Mouse (Mus musculus) embryonic facial prominence, embryonic 13.5 days (tissue): ENCODE measurements around the gene Ufm1. TPM values are rescaled to one million over a fixed set of nuclear protein-coding genes. Genes with fewer than 3 reads are reported as not detected.
A peak's percentile ranks its signal among the peaks of the same experiment; 100 is the strongest.

Experiments used
- ATAC-seq: fragments of 200-750 bp; cut with Nextera tagmentation; 2 replicates; pipeline ENCODE4 v1.8.0; 2017; ENCODE audit warnings: low read depth; ENCODE audit not compliant: insufficient number of reproducible peaks, insufficient read depth, low FRiP score, low TSS enrichment
- H3K27ac ChIP-seq: fragments of 300-500 bp; sonication (generic); 2 replicates; pipeline ENCODE4 v1.5.1; 2015; ENCODE audit warnings: moderate library complexity, mild to moderate bottlenecking, inconsistent platforms
- H3K27me3 ChIP-seq: fragments of 300-500 bp; sonication (generic); 2 replicates; pipeline ENCODE4 v1.6.1; 2015; ENCODE audit warnings: mild to moderate bottlenecking, inconsistent platforms
- H3K36me3 ChIP-seq: fragments of 300-500 bp; sonication (generic); 2 replicates; pipeline ENCODE4 v1.6.1; 2015; ENCODE audit warnings: mild to moderate bottlenecking, inconsistent platforms
- H3K4me1 ChIP-seq: fragments of 300-500 bp; sonication (generic); 2 replicates; pipeline ENCODE4 v1.6.1; 2015; ENCODE audit warnings: inconsistent platforms
- H3K4me2 ChIP-seq: fragments of 300-500 bp; sonication (generic); 2 replicates; pipeline ENCODE4 v1.6.1; 2015; ENCODE audit warnings: moderate library complexity, mild to moderate bottlenecking, inconsistent platforms
- H3K4me3 ChIP-seq: fragments of 300-500 bp; sonication (generic); 2 replicates; pipeline ENCODE4 v1.5.1; 2015; ENCODE audit warnings: mild to moderate bottlenecking, inconsistent platforms
- H3K9ac ChIP-seq: fragments of 300-500 bp; sonication (generic); 2 replicates; pipeline ENCODE4 v1.6.1; 2015; ENCODE audit warnings: mild to moderate bottlenecking, inconsistent platforms
- H3K9me3 ChIP-seq: fragments of 300-500 bp; sonication (generic); 2 replicates; pipeline ENCODE4 v1.6.1; 2016; ENCODE audit warnings: inconsistent platforms
- WGBS: fragments of 180-500 bp; shearing (Covaris S2); methylation state at CpG from one replicate; pipeline ENCODE4 v1.1.7; 2015; ENCODE audit warnings: mixed read lengths; 5-methylcytosine and 5-hydroxymethylcytosine counted together
- polyA plus RNA-seq: library from polyadenylated mRNA; unstranded; fragments of >200 nt; fragmentation: Nextera tagmentation; extraction: Ambion mirVana; gene quantifications from 2 replicates; pipeline ENCODE4 v1.2.1, GENCODE M21; 2015

The Ufm1 gene
- polyA plus RNA-seq = 87.4 and 113 TPM in 2 replicates

DNA sequence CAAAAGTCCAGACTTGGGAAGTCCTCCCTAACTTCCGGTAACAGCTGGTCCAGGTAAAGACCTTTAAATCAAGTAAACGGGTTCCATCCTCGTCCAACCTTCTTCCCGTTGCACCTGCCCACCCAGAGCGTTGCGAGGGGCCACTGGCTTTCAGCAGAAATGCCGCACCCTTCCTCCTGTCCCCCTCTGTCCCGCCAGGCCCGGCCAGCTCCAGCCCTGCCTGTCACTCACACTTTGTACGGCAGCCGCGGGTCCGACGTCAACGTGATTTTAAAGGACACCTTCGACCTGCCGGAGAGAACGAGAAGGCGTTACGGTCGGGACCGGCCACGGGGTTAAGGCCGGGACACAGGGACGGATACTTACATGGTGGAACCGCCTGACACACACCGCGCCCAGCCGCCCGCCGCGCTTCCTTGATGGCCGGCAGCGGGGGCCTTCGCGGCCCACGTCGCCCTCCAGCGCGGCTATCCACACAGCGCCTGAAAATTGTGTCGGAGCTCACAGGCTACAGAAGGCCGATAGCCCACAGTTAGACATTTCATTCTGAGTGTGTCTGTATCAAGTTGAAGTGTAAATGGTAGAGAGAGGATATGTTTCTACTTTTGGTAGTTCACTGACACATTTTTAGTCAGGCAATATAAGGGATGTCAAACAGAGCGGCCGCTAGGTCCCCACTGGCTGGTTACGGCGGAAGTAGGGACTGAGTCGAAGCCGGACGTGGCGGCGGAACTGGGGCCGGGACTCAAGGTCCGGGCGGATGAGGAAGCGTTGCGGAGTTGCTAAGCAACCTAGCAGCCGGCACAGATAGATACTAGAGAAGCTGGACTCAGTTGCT lies at the start of gene Ufm1:
Gene Ufm1, minus strand, starts transcription at position 448 of the 838 bp plus-strand sequence.
- Histone ChIP-seq H3K4me3 (peak within 1 kb of the TSS; percentile 96), H3K4me2 (peak within 1 kb of the TSS; percentile 91), H3K36me3 (peaks cover 31% of the 10 kb centered on the region), H3K9ac (peak within 1 kb of the TSS; percentile 87), H3K27ac (peak within 1 kb of the TSS; percentile 44; the same call in 1 of the 2 replicates), H3K9me3 (no peaks in the 10 kb centered on the region), H3K27me3 (no peaks in the 10 kb centered on the region), H3K4me1 (peaks cover 8% of the 10 kb centered on the region)
- WGBS = under 1% methylated on average over 58 of the region's 58 CpGs
- peak; percentile 95 for ATAC-seq

- Histone ChIP-seq H3K9ac (no peak overlapping the region), H3K9me3 (peaks cover 4% of the 10 kb centered on the region; the same call in 1 of the 2 replicates), H3K27ac (no peak overlapping the region), H3K36me3 (no peaks in the 10 kb centered on the region), H3K4me1 (no peaks in the 10 kb centered on the region), H3K4me3 (no peak overlapping the region), H3K27me3 (no peaks in the 10 kb centered on the region), H3K4me2 (no peak overlapping the region)
- no peak for ATAC-seq
- WGBS = 80% methylated on average over 12 of the region's 12 CpGs
These were observed 27.2 kb upstream of the Ufm1 start for GRCm38 (mm10) chr3:53890619-53891540.

- no peak for ATAC-seq
- WGBS = 93% methylated on average over 1 of the region's 1 CpGs
- no peaks in the 10 kb centered on the region for H3K36me3 ChIP-seq
These were observed 8.0 kb upstream of the Ufm1 start for GRCm38 (mm10) chr3:53871596-53871995.

GRCm38 (mm10) chr3:53870482-53870881 lies 6.9 kb upstream of the Ufm1 start:
- Histone ChIP-seq H3K4me3 (no peak overlapping the region), H3K9me3 (no peaks in the 10 kb centered on the region), H3K4me2 (no peak overlapping the region), H3K36me3 (no peaks in the 10 kb centered on the region), H3K27me3 (no peaks in the 10 kb centered on the region), H3K9ac (no peak overlapping the region), H3K27ac (no peak overlapping the region), H3K4me1 (peaks cover 7% of the 10 kb centered on the region; the same call in 1 of the 2 replicates)
- WGBS = 70% methylated on average over 6 of the region's 6 CpGs
- ATAC-seq = no peak

More at GRCm38 (mm10) chr3:53871596-53871995, 8.0 kb upstream of the Ufm1 start:
- Histone ChIP-seq H3K27me3 (no peaks in the 10 kb centered on the region), H3K9ac (no peak overlapping the region), H3K4me2 (no peak overlapping the region), H3K9me3 (no peaks in the 10 kb centered on the region), H3K27ac (no peak overlapping the region), H3K4me3 (no peak overlapping the region), H3K4me1 (peaks cover 7% of the 10 kb centered on the region; the same call in 1 of the 2 replicates)

- no peaks in the 10 kb centered on the region for H3K36me3 ChIP-seq
- no peak overlapping the region for H3K4me3 ChIP-seq
- no peaks in the 10 kb centered on the region for H3K27me3 ChIP-seq
- WGBS = 5% methylated on average over 1 of the region's 1 CpGs
- H3K9ac ChIP-seq = no peak overlapping the region
- H3K9me3 ChIP-seq = no peaks in the 10 kb centered on the region
- peak overlapping the region; percentile 55; the same call in 1 of the 2 replicates for H3K27ac ChIP-seq
- peaks cover 7% of the 10 kb centered on the region; the same call in 1 of the 2 replicates for H3K4me1 ChIP-seq
- no peak for ATAC-seq
- no peak overlapping the region for H3K4me2 ChIP-seq
These were observed 5.6 kb upstream of the Ufm1 start for GRCm38 (mm10) chr3:53869263-53869662.

DNA sequence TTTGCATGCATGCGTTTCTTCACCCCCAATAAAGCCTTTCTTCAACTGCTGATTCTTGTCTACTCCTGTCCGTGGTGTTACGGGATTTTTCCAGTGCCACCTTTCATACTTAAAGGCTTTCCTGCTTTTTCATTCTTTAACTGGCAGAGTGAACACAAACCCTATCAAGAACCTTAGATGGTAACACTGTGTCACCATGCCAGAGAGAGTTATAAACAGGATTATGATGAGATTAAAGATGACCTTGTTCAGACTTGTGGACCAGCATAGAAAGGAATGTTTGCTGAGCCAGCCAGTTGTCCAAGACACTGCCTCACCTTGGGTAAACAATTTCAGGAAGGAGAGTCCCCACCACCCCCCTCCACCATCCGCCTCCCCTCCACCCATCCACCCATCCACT lies 4.6 kb upstream of the Ufm1 start:
- H3K27me3 ChIP-seq = no peaks in the 10 kb centered on the region
- ATAC-seq = no peak
- 84% methylated on average over 4 of the region's 4 CpGs for WGBS

GRCm38 (mm10) chr3:53854831-53855230 lies 8.8 kb downstream of the Ufm1 start:
- H3K27me3 ChIP-seq = no peaks in the 10 kb centered on the region

More for the DNA sequence above, 4.6 kb upstream of the Ufm1 start:
- no peaks in the 10 kb centered on the region for H3K9me3 ChIP-seq
- no peak overlapping the region for H3K9ac ChIP-seq
- peaks cover 7% of the 10 kb centered on the region; the same call in 1 of the 2 replicates for H3K4me1 ChIP-seq
- H3K36me3 ChIP-seq = no peaks in the 10 kb centered on the region
- H3K4me3 ChIP-seq = no peak overlapping the region
- H3K4me2 ChIP-seq = no peak overlapping the region
- no peak overlapping the region for H3K27ac ChIP-seq

GRCm38 (mm10) chr3:53854261-53854660 lies 9.4 kb downstream of the Ufm1 start:
- Histone ChIP-seq H3K9ac (no peak overlapping the region), H3K36me3 (peaks cover 33% of the 10 kb centered on the region), H3K4me2 (no peak overlapping the region), H3K27ac (no peak overlapping the region), H3K4me3 (no peak overlapping the region), H3K4me1 (no peaks in the 10 kb centered on the region), H3K9me3 (no peaks in the 10 kb centered on the region), H3K27me3 (no peaks in the 10 kb centered on the region)
- no peak for ATAC-seq
- WGBS = 84% methylated on average over 4 of the region's 4 CpGs

More at GRCm38 (mm10) chr3:53854831-53855230, 8.8 kb downstream of the Ufm1 start:
- no peak overlapping the region for H3K9ac ChIP-seq
- no peaks in the 10 kb centered on the region for H3K9me3 ChIP-seq
- 93% methylated on average over 3 of the region's 3 CpGs for WGBS
- no peak for ATAC-seq
- peaks cover 39% of the 10 kb centered on the region for H3K36me3 ChIP-seq
- no peak overlapping the region for H3K4me3 ChIP-seq
- H3K4me1 ChIP-seq = no peaks in the 10 kb centered on the region
- H3K27ac ChIP-seq = no peak overlapping the region
- H3K4me2 ChIP-seq = no peak overlapping the region

DNA sequence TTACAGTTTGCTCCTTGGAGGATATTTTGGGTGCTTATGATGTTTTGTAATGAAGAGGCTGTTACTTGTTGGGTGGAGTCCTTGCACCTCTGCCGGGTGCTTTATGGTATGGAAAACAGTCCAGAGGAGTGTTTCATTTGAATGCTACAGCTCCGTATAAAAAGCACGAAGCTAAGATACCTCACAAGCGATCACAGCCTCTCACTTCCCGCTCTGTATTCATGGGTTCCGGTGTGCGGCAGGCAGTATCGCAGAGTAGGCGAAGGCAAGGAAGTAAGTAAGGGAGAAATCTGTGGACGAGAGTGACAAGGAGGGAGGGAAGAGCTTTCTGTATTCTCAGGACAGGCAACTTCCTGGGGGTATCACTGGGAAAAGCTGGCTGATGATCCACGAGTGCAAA lies 15.4 kb downstream of the Ufm1 start:
- Histone ChIP-seq H3K4me1 (0 out of 2 replicates have a peak, but pooled peaks cover 2% of the 10 kb centered on the region), H3K4me2 (no peak overlapping the region), H3K36me3 (no peaks in the 10 kb centered on the region), H3K9ac (no peak overlapping the region), H3K27ac (no peak overlapping the region), H3K9me3 (no peaks in the 10 kb centered on the region), H3K4me3 (no peak overlapping the region), H3K27me3 (no peaks in the 10 kb centered on the region)
- no peak for ATAC-seq
- 77% methylated on average over 11 of the region's 11 CpGs for WGBS

DNA sequence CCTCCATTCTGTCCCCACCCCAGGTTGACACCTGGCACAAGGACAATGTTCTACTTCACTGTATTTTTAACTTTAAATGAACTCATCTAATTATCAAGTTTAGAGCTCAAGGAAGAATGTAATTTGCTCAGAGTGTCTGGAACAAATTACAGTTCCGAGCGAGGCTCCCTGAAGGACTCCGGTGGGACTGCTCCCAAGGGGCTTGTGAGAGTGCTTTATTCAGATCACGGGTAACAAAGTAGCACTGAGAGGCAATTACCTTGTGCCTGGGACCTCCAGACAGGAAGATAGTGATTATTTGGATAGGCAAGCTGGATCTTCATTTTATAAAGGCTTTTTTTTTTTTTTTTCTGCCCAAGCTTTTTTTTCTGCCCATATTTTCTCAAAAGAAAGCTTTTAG lies 15.9 kb downstream of the Ufm1 start:
- Histone ChIP-seq H3K4me3 (no peak overlapping the region), H3K36me3 (no peaks in the 10 kb centered on the region), H3K4me2 (no peak overlapping the region), H3K4me1 (0 out of 2 replicates have a peak, but pooled peaks cover 2% of the 10 kb centered on the region), H3K9ac (no peak overlapping the region), H3K27ac (no peak overlapping the region), H3K9me3 (no peaks in the 10 kb centered on the region), H3K27me3 (no peaks in the 10 kb centered on the region)
- 22% methylated on average over 4 of the region's 4 CpGs for WGBS
- ATAC-seq = no peak

GRCm38 (mm10) chr3:53846206-53846928 lies 17.3 kb downstream of the Ufm1 start:
- no peak overlapping the region for H3K4me3 ChIP-seq
- 69% methylated on average over 7 of the region's 7 CpGs for WGBS
- no peaks in the 10 kb centered on the region for H3K9me3 ChIP-seq
- H3K4me1 ChIP-seq = 0 out of 2 replicates have a peak, but pooled peaks cover 2% of the 10 kb centered on the region
- H3K27ac ChIP-seq = no peak overlapping the region
- no peak overlapping the region for H3K9ac ChIP-seq
- no peaks in the 10 kb centered on the region for H3K27me3 ChIP-seq
- no peak for ATAC-seq
- no peaks in the 10 kb centered on the region for H3K36me3 ChIP-seq
- H3K4me2 ChIP-seq = no peak overlapping the region
